Mouse (Mus musculus) mouse embryonic stem cell (cell line): Measurements from ENCODE around the gene Ahnak2.

Source experiments
- in situ Hi-C, 2 experiments: fragments of 300-500 bp; cut with MboI; formaldehyde crosslinking; loops; 1 replicate in 1 of 2; 3 replicates in 1 of 2; pipeline ENCODE4 v1.14.3; 2019 to 2020; ENCODE audit warnings: low sequenced_read_pairs in 2 of 2, low pct_unique_long_range_greater_than_20kb in 1 of 2, mixed read lengths in 1 of 2; ENCODE audit not compliant: unreplicated experiment in 1 of 2

The Ahnak2 gene

DNA sequence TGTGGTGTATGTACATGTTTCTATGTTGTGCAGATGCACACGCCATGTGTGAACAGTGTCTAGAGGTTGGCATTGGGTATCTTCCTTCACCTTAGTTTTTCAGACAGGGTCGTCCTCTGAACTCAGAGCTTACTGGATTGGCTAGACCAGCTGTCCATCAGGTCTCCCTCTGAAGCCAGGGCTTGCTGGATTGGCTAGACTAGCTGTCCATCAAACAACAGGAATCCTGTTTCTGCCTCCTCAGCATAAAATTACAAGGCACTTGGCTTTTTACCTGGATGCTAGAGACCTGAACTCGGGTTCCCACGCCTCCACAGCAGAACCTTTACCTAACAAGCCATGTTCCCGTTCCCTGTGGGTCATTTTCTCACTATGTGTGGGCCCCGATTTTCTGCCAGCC lies 33.4 kb downstream of the Ahnak2 start:
- in situ Hi-C loops, result no loop called here

DNA sequence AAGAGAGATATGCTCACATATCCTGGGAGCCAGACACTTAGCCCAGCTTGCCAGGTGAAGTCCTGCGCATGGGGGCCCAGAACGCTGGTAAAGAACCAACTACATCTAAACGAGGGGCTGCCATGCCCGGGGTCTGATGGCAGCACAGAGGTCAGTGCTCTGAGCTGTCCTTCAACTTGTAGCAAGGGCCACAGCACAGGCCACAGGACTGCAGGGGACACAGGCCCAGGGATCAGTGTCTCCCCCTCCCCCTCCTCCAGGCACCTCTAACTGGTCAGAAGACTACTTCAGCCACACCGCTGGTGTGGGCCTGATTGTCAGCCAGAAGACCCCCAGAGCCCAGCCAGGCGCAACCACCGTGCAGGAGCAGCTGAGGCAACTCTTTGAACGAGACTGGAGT lies 34.3 kb downstream of the Ahnak2 start:
- in situ Hi-C loops, result no loop called here

DNA sequence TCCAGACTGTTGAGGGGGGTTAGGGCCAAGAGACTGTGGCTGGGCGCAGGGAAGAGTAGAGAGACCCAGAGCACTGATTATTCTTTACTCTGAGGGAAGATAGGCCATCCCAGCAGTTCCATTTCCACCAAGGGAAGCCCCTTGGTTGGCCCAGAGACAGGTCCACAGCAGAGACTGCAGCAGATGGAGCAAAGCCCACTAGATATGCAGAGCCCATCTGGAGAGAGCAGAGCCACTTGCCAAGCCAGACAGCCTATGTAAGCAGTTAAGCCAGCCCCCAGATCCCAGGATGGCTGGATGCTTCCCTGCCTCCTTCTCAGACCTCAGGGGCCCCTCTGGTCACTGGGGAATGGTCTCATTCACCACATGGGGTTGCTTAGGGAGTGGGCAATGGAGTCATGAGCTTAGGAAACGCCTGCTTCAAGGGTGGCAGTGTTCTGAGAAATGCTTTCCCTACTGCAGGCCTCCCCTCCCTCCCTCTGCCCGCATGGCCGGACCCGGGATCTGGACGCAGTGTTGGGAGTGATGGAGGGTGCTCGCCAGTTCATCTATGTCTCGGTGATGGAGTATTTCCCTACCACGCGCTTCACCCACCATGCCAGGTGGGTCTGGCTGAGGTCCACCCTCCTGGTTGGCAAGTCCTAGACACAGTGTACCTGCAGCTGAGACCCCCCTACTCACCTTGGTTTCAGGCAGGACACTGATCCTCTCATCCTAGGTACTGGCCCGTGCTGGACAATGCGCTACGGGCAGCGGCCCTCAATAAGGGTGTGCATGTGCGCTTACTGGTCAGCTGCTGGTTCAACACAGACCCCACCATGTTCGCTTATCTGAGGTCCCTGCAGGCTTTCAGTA lies 35.2 kb downstream of the Ahnak2 start:
- in situ Hi-C loops, result no loop called here

DNA sequence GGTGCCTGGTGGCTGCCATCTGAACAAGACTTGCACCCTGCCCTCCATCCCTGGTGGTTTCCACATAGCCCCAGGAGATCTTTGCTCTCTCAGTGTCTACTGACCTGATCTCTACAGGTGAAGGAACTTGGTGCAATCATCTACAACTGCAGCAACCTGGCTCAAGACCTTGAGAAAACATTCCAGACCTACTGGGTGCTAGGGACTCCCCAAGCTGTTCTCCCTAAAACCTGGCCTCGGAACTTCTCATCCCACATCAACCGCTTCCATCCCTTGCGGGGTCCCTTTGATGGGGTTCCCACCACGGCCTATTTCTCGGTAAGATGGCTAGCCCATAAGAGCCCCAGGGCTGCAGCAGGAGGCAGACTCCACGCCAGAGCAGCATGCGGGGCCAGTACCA lies 35.9 kb downstream of the Ahnak2 start:
- in situ Hi-C loops, result no loop called here

DNA sequence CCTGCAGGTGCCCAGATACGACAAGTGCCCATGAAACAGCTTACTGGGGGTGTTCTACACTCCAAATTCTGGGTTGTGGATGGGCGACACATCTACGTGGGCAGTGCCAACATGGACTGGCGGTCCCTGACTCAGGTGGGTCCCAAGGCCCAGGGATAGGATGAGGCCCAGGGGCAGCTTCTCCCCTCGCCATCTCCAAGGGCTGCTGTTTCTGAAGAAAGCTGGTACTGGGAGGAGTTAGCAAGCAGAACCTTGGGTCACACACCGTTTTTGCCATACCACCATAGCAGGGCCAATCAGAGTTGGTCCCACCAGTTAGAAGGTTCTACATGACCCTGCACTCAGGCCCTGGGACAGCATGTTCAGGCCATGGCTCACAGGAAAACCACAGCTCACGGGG lies 37.5 kb downstream of the Ahnak2 start:
- in situ Hi-C loops, result no loop called here

DNA sequence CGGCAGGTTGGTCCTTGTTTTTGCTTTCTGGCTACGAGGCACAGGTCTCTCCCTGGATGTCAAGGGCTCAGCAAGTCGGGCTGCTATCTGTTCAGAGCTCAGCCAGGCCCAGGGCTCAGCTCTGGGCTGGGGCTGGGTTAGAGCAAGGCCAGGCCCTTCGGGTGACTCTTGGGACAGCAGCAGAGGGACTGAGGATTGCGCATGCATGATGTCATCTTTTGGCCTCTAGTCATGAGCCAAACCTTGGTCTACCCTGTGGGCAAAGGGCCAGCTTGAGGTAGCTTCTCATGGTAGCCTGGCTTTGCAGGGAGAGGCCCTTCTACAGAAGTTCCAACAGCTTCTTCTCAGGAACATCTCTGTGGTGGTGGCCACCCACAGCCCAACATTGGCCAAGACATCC lies 38.3 kb downstream of the Ahnak2 start:
- in situ Hi-C loops, result no loop called here

DNA sequence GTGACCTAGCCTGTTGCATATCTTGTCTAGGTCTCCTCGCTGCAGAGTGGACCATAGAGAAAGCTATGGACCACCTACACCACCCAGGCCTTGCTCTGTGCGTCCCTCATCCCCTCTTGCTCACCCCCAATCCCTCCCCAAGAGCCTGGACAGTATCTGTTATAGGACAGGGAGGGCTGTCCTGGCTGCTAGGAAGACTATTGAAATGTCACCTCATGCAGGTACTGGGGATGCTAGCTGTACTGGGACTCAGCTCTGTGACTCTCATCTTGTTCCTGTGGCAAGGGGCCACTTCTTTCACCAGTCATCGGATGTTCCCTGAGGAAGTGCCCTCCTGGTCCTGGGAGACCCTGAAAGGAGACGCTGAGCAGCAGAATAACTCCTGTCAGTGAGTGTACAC lies 39.3 kb downstream of the Ahnak2 start:
- in situ Hi-C loops, result no loop called here

DNA sequence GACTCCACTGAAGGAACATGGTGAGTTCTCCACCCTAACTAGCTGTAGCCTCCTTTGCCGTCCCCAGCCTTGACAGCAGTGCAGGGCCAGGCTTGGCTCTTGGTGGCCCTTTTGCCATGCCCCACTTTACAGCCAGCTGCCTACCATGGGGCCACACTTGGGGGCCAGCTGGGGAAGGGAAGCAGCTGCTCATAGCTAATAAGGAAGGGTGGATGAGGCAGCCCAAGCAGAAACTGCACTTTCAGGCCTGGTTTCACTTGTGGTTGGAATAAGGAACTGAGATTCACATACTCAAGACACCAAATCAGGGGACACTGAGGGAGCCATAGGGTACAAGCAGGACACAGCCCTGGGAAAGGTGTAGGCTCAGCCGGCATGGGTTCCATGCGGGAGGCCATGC lies 40.4 kb downstream of the Ahnak2 start:
- in situ Hi-C loops, result no loop called here

DNA sequence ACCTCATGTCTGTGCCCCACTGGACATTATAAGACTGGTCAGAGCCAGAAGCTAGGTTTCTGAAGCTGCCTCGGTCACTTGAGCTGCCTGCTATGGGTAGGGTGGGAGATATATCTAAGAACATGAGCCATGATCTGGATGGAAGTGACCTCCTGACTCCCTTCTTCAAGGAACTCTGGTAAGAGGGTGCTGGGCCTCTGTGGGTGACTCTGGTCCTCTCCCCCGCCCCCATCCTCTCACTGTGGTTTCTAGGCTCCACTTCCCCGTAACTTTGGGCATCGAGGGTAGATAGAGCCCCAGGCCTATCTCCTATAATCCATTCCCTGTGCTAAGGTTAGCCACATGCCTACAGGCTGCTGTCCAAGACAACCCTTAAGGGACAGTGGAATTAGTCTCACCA lies 41.0 kb downstream of the Ahnak2 start:
- in situ Hi-C loops, result no loop called here

DNA sequence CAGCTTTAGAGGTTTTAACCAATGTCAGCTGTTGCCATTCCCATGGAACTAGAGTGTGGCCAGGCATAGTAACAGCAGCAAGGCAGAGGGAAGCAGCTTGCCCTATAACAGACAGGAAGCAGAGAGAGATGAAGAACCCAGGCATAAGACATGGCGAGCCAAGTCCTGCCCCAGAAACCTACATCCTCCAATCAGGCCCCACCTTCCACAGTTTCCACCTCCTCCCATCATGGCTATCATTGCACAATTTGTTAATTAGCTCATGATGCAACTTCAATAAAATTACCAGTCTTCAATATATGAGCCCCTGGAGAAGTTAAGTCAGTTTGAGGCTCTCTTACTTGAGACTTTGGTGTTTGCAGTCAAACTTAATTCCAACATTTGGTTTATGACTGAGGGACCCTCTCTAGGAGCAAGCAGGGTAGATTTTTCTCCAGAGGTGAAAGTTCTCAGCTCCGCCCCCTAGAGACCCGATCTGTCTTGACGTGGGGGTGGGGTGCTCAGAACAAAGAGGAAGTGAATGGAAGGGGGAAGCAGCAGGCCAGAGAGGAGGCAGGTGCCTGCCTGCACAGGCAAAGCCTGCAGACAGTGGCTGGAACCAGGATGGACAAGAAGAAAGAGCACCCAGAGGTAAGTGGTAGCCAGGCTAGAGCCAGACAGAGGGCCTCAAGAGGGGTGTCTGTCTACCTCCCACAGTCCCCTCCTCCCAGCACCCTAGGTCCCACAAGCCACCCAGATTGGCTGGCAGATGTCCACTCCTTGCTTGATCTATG lies 42.1 kb downstream of the Ahnak2 start, which contains the start of gene Pld4:
Gene Pld4 (plus strand): TSS at position 502 of the 773 bp plus-strand sequence.
- in situ Hi-C loops, result no loop called here

DNA sequence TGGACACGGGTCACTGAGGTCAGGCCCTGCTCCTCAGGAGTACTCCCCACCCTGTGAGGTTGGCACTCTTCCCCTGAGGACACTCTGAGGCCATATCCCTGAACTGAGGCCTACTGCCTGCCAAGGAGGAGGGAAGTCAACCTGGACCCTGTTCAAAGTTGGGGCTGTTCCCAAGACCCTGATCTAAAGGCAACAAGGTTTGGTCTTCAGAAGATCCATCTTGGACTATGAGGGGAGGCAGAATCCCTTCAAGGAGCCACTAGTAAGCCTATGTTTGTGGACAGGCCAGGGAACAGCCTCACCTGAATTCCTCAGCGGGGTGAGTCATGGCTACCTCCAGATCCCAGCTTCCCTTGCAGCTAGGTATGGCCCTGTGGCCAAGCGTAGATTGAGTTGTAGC lies 43.0 kb downstream of the Ahnak2 start:
- in situ Hi-C loops, result no loop called here

DNA sequence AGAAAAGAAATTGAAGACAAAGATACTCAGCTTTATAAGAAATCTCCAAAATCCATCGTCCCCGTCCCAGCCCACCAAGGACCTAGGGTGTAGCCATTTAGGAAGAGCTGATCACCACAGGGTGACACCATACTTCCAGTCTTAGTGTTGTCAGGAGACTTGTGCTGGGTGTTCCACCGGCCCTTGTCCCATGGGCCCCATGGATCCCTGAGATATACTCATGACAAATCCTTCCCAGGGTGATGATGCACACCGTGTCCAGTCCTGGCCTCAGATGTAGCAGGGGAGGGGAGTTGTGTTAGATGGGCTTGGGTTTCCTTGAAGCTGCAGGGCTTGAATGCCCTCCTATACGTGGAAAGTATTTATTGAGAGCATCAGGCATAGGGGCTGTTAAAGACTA lies 44.6 kb downstream of the Ahnak2 start:
- in situ Hi-C loops, result no loop called here

DNA sequence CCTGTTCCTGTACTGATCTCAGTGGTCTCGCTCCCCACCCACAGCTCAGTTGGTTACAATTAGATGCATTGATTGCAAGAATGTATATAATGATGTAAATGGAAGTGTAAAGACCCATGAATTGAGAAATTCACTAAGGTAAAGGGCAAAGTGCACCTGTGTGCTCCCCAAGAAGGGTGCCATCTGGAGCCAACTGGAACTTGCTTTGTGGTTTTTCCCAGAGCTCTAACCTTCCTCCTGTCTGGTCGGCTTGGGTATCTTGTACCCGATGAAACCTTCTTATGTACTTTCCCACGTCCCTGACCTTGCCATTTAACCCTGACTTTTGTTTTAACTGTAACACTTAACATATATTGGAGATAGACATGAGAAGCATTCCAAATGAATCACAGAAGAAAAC lies 46.6 kb downstream of the Ahnak2 start:
- in situ Hi-C loops, result no loop called here

DNA sequence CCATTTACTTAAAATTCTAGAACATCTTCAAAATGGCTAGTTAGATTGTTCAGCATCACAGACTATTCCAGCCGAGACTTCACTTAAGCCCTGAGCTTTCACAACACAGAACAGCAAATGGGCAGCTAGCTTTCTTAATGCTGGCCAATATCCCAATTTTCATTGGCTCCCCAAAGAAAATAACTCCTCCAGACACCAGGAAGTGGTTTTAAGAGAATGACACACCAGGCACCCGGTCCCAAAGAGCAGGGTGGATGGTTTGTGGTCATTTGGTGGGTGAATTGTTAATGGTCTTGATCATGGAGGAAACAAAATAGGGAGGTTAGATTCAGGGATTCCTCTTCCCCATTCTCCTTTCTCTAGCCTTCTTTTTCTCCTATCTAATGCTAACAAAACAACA lies 50.1 kb downstream of the Ahnak2 start:
- in situ Hi-C loops, result loop anchor here in 1 of 2 experiments (5.0 kb wide), 1 partner anchor 85 kb away; no protein-coding TSS in a partner anchor

DNA sequence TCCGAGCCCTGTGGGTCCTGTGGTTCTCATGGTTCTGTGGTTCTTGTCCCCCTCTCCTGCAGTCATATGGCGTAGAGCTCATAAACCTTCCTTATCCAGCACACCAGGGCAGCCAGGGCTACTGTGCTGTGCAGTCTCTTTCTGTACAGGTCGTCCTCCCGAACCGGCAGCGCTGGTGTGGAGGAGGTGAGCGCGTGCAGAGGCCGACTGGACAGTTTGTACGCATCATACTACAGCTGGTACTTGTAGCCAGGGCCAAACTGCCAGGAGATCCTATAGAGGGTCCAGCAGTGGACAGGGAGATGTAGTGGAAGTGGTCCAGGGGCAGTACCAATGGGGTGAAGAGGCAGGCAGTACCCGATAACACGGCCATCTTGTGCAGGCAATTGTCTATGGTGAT lies 51.5 kb downstream of the Ahnak2 start:
- in situ Hi-C loops, result loop anchor here in 1 of 2 experiments (5.0 kb wide), 1 partner anchor 86 kb away; no protein-coding TSS in a partner anchor

DNA sequence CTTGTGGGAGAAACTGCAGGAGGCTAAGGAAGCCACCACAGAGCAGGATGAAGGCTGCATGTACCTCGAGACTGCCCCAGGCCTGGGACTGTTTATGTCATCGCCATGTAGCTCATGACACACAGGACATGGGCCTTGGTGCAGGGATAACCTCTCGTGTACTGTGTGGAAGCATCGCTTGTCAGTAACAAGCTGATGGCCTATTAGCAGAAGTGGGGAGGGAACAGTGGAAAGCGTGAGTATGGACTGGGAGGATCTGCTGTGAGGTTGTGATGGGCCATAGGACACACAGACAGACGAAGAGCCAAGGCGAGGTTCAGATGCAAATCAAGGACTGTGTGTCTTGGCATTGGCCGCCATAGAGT lies 54.9 kb downstream of the Ahnak2 start:
- in situ Hi-C loops, result loop anchor here in 1 of 2 experiments (5.0 to 10.0 kb wide), 2 partner anchors 60 to 97 kb away; partner anchors contain the start of gene Clba1

DNA sequence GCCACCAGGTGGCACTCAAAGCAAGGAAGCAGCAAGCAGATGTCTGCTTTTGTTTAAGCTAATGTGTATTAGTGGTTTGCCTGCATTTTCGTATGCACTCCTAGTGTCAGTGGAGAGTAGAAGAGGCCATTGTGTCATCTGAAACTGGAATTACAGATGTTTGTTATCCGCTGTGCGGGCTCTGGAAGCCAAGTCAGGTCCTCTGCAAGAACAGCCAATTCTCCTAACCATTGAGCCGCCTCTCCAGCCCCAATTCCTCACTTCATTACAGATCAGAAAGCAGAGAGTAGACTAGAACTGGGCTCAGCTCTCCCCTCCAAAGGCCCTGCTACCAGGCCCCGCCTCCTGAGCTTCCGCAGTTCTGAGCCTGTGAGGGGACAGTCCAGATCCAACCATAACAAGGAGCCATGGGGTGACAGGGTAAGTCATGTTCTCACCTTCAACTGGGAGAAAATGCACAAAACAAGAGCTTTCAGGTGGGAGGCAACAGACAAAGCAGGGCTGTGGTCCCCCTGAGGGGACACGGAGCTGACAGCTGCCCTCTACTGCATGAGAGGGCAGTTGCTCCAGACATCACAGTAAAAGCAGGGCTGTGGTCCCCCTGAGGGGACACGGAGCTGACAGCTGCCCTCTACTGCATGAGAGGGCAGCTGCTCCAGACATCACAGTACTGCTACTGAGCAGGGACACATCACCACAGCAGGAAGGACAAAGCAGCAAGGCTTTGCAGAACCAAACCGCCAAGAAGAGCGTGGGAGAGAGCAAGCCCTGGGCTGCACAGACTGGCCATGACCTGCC lies 55.5 kb downstream of the Ahnak2 start:
- in situ Hi-C loops, result loop anchor here in 1 of 2 experiments (5.0 to 10.0 kb wide), 2 partner anchors 60 to 98 kb away; partner anchors contain the start of gene Clba1

DNA sequence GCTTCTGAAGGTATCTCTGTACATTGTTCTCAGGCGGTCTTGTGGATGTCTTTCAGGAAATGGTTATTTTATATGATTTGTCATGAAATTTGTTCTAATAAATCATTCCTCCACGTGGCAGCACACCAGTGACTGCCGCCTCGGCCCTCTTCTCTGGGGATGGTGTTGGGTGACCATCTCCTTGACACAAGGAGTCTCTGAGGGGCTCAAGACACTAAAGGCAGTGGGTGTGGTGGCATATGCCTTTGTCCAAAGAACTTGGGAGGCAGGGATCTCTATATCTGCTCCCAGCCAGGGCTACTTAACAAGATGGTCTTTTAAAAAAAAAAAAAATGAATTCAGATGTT lies 56.0 kb downstream of the Ahnak2 start:
- in situ Hi-C loops, result loop anchor here in 1 of 2 experiments (5.0 to 10.0 kb wide), 2 partner anchors 61 to 98 kb away; partner anchors contain the start of gene Clba1

DNA sequence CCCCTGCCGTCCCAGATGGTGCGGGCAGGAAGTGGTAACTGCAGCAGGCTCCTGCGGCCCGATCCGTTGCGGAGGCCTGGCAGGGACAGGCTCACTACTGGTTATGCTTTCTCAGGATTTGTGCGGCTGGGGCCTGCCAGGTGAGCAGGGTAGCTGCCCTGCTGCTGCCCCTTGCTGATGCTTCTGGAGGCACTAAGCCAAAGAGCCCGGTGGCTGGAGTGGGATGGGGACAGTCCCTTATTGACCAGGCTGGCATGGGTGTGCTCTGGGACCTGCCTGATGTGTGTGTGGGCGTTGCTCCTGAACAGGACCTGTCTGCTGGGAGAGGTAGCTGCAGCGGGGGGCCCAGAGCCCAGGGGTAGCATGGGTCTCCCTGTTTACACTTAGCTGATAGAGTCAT lies 56.7 kb downstream of the Ahnak2 start:
- in situ Hi-C loops, result loop anchor here in 1 of 2 experiments (5.0 to 10.0 kb wide), 2 partner anchors 62 to 99 kb away; partner anchors contain the start of gene Clba1
